Mouse (Mus musculus) CH12.LX (cell line): ENCODE data around the gene Krt1. TPM values are rescaled to one million over a fixed set of nuclear protein-coding genes. Genes with fewer than 3 reads are reported as not detected.

Experiments
- DNase-seq: peaks from one replicate; pipeline ENCODE4 v3.0.0-alpha.2; 2013; ENCODE audit errors: extremely low read depth
- H3K27ac ChIP-seq: 2 replicates; pipeline ENCODE4 v1.5.1; 2012; ENCODE audit warnings: low read depth, mild to moderate bottlenecking, control low read depth, moderate library complexity; ENCODE audit not compliant: insufficient read depth
- H3K27me3 ChIP-seq: replicated peaks from 2 replicates; pipeline ENCODE3; 2012; ENCODE audit warnings: inconsistent platforms
- H3K36me3 ChIP-seq, 2 experiments: replicated peaks in 1 of 2; 2 replicates each; pipeline versions ENCODE3 to v1.6.1; 2012; ENCODE audit warnings: inconsistent platforms in 1 of 2, low read length in 1 of 2, mild to moderate bottlenecking in 1 of 2, mixed read lengths in 1 of 2, moderate library complexity in 1 of 2; ENCODE audit not compliant: control insufficient read depth in 1 of 2, insufficient read depth in 1 of 2
- H3K4me1 ChIP-seq, 2 experiments: 2 replicates each; pipeline ENCODE4 v1.6.1; 2012; ENCODE audit warnings: inconsistent platforms in 1 of 2, moderate library complexity in 1 of 2; ENCODE audit not compliant: insufficient read depth in 2 of 2, control insufficient read depth in 1 of 2
- H3K4me2 ChIP-seq: 2 replicates; pipeline ENCODE4 v1.6.1; 2012; ENCODE audit warnings: low read depth, mild to moderate bottlenecking, control low read depth; ENCODE audit not compliant: poor library complexity, insufficient read depth, severe bottlenecking
- H3K4me3 ChIP-seq, 3 experiments: fragments of 150-350 bp in 1 of 3; sonication (generic) in 1 of 3; replicated peaks in 1 of 3; 2 replicates each; pipeline versions ENCODE3 to v1.5.1; 2011 to 2012; ENCODE audit warnings: low read depth in 2 of 3, low read length in 2 of 3, mild to moderate bottlenecking in 2 of 3, moderate library complexity in 2 of 3, control low read depth in 1 of 3, improper control_type of control experiment in 1 of 3, inconsistent platforms in 1 of 3, mixed read lengths in 1 of 3; ENCODE audit not compliant: poor library complexity in 1 of 3
- H3K79me2 ChIP-seq: replicated peaks from 2 replicates; pipeline ENCODE4 v1.6.1; 2012; ENCODE audit warnings: mild to moderate bottlenecking, moderate library complexity; ENCODE audit not compliant: control insufficient read depth, poor library complexity, insufficient read depth, severe bottlenecking; ENCODE audit errors: extremely low read depth
- H3K9ac ChIP-seq: 2 replicates; pipeline ENCODE4 v1.6.1; 2012; ENCODE audit warnings: low read depth, mild to moderate bottlenecking, control low read depth, moderate library complexity; ENCODE audit not compliant: insufficient read depth
- H3K9me3 ChIP-seq: replicated peaks from 2 replicates; pipeline ENCODE3; 2012; ENCODE audit warnings: low read length, inconsistent platforms, mixed read lengths
- CHD2 ChIP-seq: IDR thresholded peaks from 2 replicates; pipeline ENCODE4 v1.6.1; 2011; ENCODE audit warnings: low read length, improper control_type of control experiment
- CTCF ChIP-seq, 2 experiments: IDR thresholded peaks in 1 of 2; conservative IDR thresholded peaks in 1 of 2; 2 replicates each; pipeline ENCODE4 v1.5.1; 2011 to 2012; ENCODE audit warnings: low read depth in 2 of 2, low read length in 2 of 2, improper control_type of control experiment in 1 of 2, inconsistent platforms in 1 of 2, mild to moderate bottlenecking in 1 of 2, moderate library complexity in 1 of 2
- E2F4 ChIP-seq: IDR thresholded peaks from 2 replicates; pipeline ENCODE4 v1.6.1; 2011; ENCODE audit warnings: low read depth, low read length, improper control_type of control experiment; ENCODE audit not compliant: insufficient replicate concordance
- ELF1 ChIP-seq: IDR thresholded peaks from 2 replicates; pipeline ENCODE4 v1.6.1; 2014; ENCODE audit warnings: low read depth, mild to moderate bottlenecking, inconsistent platforms, low read length, improper control_type of control experiment
- EP300 ChIP-seq: IDR thresholded peaks from 2 replicates; pipeline ENCODE4 v1.6.1; 2011; ENCODE audit warnings: low read length, improper control_type of control experiment
- ETS1 ChIP-seq: conservative IDR thresholded peaks from 2 replicates; pipeline ENCODE4 v1.6.1; 2012; ENCODE audit warnings: low read depth, mild to moderate bottlenecking, inconsistent platforms, low read length, improper control_type of control experiment, moderate library complexity
- HCFC1 ChIP-seq: IDR thresholded peaks from 2 replicates; pipeline ENCODE4 v1.6.1; 2012; ENCODE audit warnings: low read depth, mild to moderate bottlenecking, inconsistent platforms, low read length, improper control_type of control experiment
- IRF4 ChIP-seq: IDR thresholded peaks from 2 replicates; pipeline ENCODE4 v1.6.1; 2014; ENCODE audit warnings: low read depth, mild to moderate bottlenecking, inconsistent platforms, low read length, improper control_type of control experiment
- KAT2A ChIP-seq: IDR thresholded peaks from 2 replicates; pipeline ENCODE4 v1.6.1; 2012; ENCODE audit warnings: low read length, improper control_type of control experiment, inconsistent platforms; ENCODE audit not compliant: insufficient replicate concordance
- MAFK ChIP-seq: IDR thresholded peaks from 2 replicates; pipeline ENCODE4 v1.6.1; 2011; ENCODE audit warnings: low read length, improper control_type of control experiment; ENCODE audit not compliant: insufficient replicate concordance
- MAX ChIP-seq: IDR thresholded peaks from 2 replicates; pipeline ENCODE4 v1.6.1; 2011; ENCODE audit warnings: low read length, improper control_type of control experiment
- MEF2A ChIP-seq: IDR thresholded peaks from 2 replicates; pipeline ENCODE4 v1.6.1; 2014; ENCODE audit warnings: low read depth, mild to moderate bottlenecking, inconsistent platforms, low read length, improper control_type of control experiment, borderline replicate concordance
- MXI1 ChIP-seq: IDR thresholded peaks from 2 replicates; pipeline ENCODE4 v1.6.1; 2011; ENCODE audit warnings: mild to moderate bottlenecking, low read depth, low read length, improper control_type of control experiment
- MYC ChIP-seq: IDR thresholded peaks from 2 replicates; pipeline ENCODE4 v1.6.1; 2011; ENCODE audit warnings: low read depth, mild to moderate bottlenecking, improper control_type of control experiment, low read length
- NELFE ChIP-seq: IDR thresholded peaks from 2 replicates; pipeline ENCODE4 v1.6.1; 2011; ENCODE audit warnings: low read depth, low read length, improper control_type of control experiment
- NRF1 ChIP-seq: IDR thresholded peaks from 2 replicates; pipeline ENCODE4 v1.6.1; 2014; ENCODE audit warnings: low read depth, mild to moderate bottlenecking, inconsistent platforms, low read length, improper control_type of control experiment, moderate library complexity
- PAX5 ChIP-seq: IDR thresholded peaks from 2 replicates; pipeline ENCODE4 v1.6.1; 2012; ENCODE audit warnings: low read length, inconsistent platforms, mixed read lengths
- POLR2AphosphoS2 ChIP-seq: IDR thresholded peaks from 2 replicates; pipeline ENCODE4 v1.6.1; 2011; ENCODE audit warnings: low read depth, low read length, improper control_type of control experiment
- SIN3A ChIP-seq: IDR thresholded peaks from 2 replicates; pipeline ENCODE4 v1.6.1; 2012; ENCODE audit warnings: low read length, improper control_type of control experiment, inconsistent platforms
- SMC3 ChIP-seq: IDR thresholded peaks from 2 replicates; pipeline ENCODE4 v1.6.1; 2011; ENCODE audit warnings: low read depth, low read length, improper control_type of control experiment
- TBP ChIP-seq: conservative IDR thresholded peaks from 2 replicates; pipeline ENCODE4 v1.6.1; 2011; ENCODE audit warnings: low read depth, low read length, improper control_type of control experiment
- USF1 ChIP-seq: IDR thresholded peaks from 2 replicates; pipeline ENCODE4 v1.6.1; 2014; ENCODE audit warnings: low read depth, mild to moderate bottlenecking, inconsistent platforms, low read length, improper control_type of control experiment
- USF2 ChIP-seq: conservative IDR thresholded peaks from 2 replicates; pipeline ENCODE4 v1.6.1; 2011; ENCODE audit warnings: low read depth, low read length, improper control_type of control experiment
- ZKSCAN1 ChIP-seq: IDR thresholded peaks from 2 replicates; pipeline ENCODE4 v1.6.1; 2012; ENCODE audit warnings: low read depth, inconsistent platforms, low read length, improper control_type of control experiment, borderline replicate concordance
- dilution Hi-C: fragments of 300-500 bp; cut with MboI; formaldehyde crosslinking; loops from 2 replicates; pipeline ENCODE4 v1.14.3; 2020; ENCODE audit warnings: low sequenced_read_pairs; ENCODE audit not compliant: extremely low pct_unique_long_range_greater_than_20kb, extremely low pct_ligation_motif_present
- in situ Hi-C: fragments of 300-500 bp; cut with MboI; formaldehyde crosslinking; loops from 3 replicates; pipeline ENCODE4 v1.14.3; 2019; ENCODE audit warnings: low sequenced_read_pairs, low pct_ligation_motif_present, low pct_unique_long_range_greater_than_20kb, mixed read lengths
- polyA plus RNA-seq: library from polyadenylated mRNA; unstranded; fragments of >175 nt; gene quantifications from 2 replicates; pipeline ENCODE4 v1.2.1, GENCODE M21; 2012; ENCODE audit warnings: low read depth; ENCODE audit not compliant: insufficient read length
- total RNA-seq, 2 experiments: library from RNA; depleted of rRNA; stranded (reverse); fragments of 300-350 nt in 1 of 2; fragments of >200 nt in 1 of 2; gene quantifications; 2 replicates each; pipeline ENCODE4 v1.2.3; 2012 to 2014

Krt1 gene
- total and polyA plus RNA-seq, 3 experiments, result not detected

DNA sequence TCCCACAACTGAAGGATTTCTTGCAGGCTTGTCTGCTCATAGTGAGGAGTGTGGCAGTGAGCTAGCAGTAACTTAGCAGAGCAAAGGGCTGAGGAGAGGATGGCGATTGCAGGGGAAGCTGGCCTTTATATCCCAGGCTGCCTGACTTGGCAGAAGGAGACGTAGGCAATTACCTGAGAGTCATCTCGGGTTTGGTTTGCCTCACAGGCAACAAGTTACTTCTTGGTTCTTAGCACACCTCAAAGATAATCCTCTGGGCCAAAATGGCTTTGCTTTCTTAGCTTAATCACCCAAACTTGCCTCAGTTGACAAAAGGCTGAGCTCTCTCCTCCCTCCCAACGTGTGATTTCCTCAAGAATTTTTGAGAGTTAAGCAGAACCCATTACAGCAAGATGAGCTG is 42.2 kb upstream of the Krt1 start, which contains the start of gene Krt76 (continued):
- no peak for TF ChIP-seq POLR2AphosphoS2
- TF ChIP-seq PAX5, result no peak
- TF ChIP-seq MAX, result no peak

DNA sequence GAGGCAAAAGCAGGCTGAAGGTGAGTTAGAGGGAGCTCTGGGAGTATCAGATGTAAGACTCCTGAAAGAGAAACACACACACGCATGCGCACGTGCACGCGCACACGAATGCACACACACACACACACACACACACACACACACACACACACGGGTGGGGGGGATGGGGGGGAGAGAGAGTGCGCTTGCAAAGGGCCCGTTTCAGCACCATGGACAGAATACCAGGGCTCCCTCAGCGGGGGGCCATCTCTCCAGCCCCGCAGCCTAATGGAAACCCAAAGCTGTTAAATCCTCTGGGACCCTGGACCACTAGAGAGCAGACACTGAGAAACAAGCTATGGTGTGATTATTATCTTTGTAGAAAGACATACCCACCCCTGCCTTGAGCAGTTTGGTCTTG is 29.2 kb upstream of the Krt1 start:
- Histone ChIP-seq H3K79me2 (no peaks in the 10 kb centered on the region), H3K27me3 (peaks cover 91% of the 10 kb centered on the region), H3K9me3 (no peaks in the 10 kb centered on the region), H3K4me2 (no peak overlapping the region), H3K4me3 (no peak overlapping the region), H3K27ac (no peak overlapping the region), H3K9ac (no peak overlapping the region), H3K36me3 (no peaks in the 10 kb centered on the region), H3K4me1 (no peaks in the 10 kb centered on the region)
- TF ChIP-seq E2F4 (no peak), ZKSCAN1 (no peak), KAT2A (no peak), PAX5 (no peak), USF1 (no peak), SIN3A (no peak), USF2 (no peak), MEF2A (no peak)
- in situ Hi-C loops (no loop called here), dilution Hi-C loops (no loop called here)
- no peak for DNase-seq

DNA sequence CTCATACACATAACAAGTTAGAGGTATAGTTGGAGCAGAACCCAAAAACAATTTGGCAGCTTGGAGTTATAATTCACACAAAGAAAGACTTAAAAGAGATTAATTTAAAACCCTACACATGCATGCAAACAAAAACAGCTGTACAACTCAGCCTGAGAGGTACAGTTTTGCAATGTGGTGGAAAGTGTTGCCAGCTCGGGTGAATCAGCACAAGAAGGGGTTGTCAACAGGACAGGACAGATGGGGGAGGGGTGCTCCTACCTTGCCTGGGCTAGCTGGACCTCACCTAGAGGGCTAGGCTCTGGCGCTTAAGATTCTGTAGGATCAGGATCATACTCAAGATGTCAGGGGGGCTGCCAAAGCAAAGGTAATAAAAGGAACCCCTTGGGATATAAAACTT is 27.4 kb upstream of the Krt1 start:
- TF ChIP-seq CTCF (conservative IDR thresholded peaks at IDR 0.05 in 1 of 2, IDR thresholded peaks at IDR 0.05 in 1 of 2; ENCODE audit: low read depth in 2 of 2, low read length in 2 of 2) (no peak), SMC3 (no peak), CHD2 (no peak), NRF1 (no peak), IRF4 (no peak), MYC (no peak), TBP (no peak), NELFE (no peak), USF1 (no peak), MAX (no peak), ETS1 (no peak), ZKSCAN1 (no peak), MAFK (no peak), KAT2A (no peak), MXI1 (no peak), ELF1 (no peak), PAX5 (no peak), EP300 (no peak), POLR2AphosphoS2 (no peak), HCFC1 (no peak)
- dilution Hi-C loops, result no loop called here
- Histone ChIP-seq H3K27me3 (peaks cover 91% of the 10 kb centered on the region), H3K4me2 (no peak overlapping the region), H3K4me3 (no peak overlapping the region), H3K9me3 (no peaks in the 10 kb centered on the region), H3K9ac (no peak overlapping the region), H3K27ac (no peak overlapping the region), H3K36me3 (no peaks in the 10 kb centered on the region), H3K79me2 (no peaks in the 10 kb centered on the region), H3K4me1 (no peaks in the 10 kb centered on the region)
- in situ Hi-C loops, result no loop called here
- no peak for DNase-seq
